Mouse (Mus musculus) inflammation-experienced regulatory T-cells, adult 6 months (primary cell): ENCODE data around the gene Nfic. TPM values are rescaled to one million over a fixed set of nuclear protein-coding genes. Genes with fewer than 3 reads are reported as not detected.

Experiments
- ATAC-seq: one replicate; pipeline ENCODE4 v1.8.0; 2017
- polyA plus RNA-seq, 3 experiments: library from polyadenylated mRNA; unstranded; fragments of 100-300 nt; shearing (Covaris generic); gene quantifications; one replicate each; pipeline ENCODE4 v1.2.1; 2017

Nfic gene
- polyA plus RNA-seq, 3 experiments from 2014 or later = 13.8 to 17.2 (median 15.0) TPM

GRCm38 (mm10) chr10:81485060-81485449 is 29.6 kb upstream of the Nfic start:
- peak; percentile 33 for ATAC-seq

- ATAC-seq = no peak
Observed at GRCm38 (mm10) chr10:81484441-81485059, 29.1 kb upstream of the Nfic start.

- peak; percentile 31 for ATAC-seq
Observed at GRCm38 (mm10) chr10:81483983-81484382, 28.5 kb upstream of the Nfic start.

- ATAC-seq = peak; percentile 72
Observed at GRCm38 (mm10) chr10:81482533-81482889, 27.1 kb upstream of the Nfic start, which contains the start of gene Celf5. Gene Celf5 (minus strand): TSS chr10:81482709.

- peak; percentile 49 for ATAC-seq
Observed at GRCm38 (mm10) chr10:81481605-81482532, 26.4 kb upstream of the Nfic start.

GRCm38 (mm10) chr10:81474461-81474860 is 19.0 kb upstream of the Nfic start:
- ATAC-seq = no peak

GRCm38 (mm10) chr10:81473003-81473451 is 17.6 kb upstream of the Nfic start:
- peak; percentile 47 for ATAC-seq

GRCm38 (mm10) chr10:81472403-81473002 is 17.1 kb upstream of the Nfic start:
- peak; percentile 36 for ATAC-seq

- peak; percentile 89 for ATAC-seq
Observed at GRCm38 (mm10) chr10:81470454-81470853, 15.0 kb upstream of the Nfic start.

- ATAC-seq = no peak
Observed at GRCm38 (mm10) chr10:81469253-81469652, 13.8 kb upstream of the Nfic start.

GRCm38 (mm10) chr10:81467670-81468235 is 12.3 kb upstream of the Nfic start:
- ATAC-seq = no peak

GRCm38 (mm10) chr10:81466881-81467280 is 11.4 kb upstream of the Nfic start:
- ATAC-seq = no peak

GRCm38 (mm10) chr10:81466066-81466465 is 10.6 kb upstream of the Nfic start:
- no peak for ATAC-seq

- ATAC-seq = no peak
Observed at GRCm38 (mm10) chr10:81465265-81465645, 9.8 kb upstream of the Nfic start.

GRCm38 (mm10) chr10:81464405-81465264 is 9.2 kb upstream of the Nfic start:
- ATAC-seq = peak; percentile 48

GRCm38 (mm10) chr10:81463531-81463930 is 8.1 kb upstream of the Nfic start:
- ATAC-seq = no peak

- ATAC-seq = no peak
Observed at GRCm38 (mm10) chr10:81462917-81463316, 7.5 kb upstream of the Nfic start.

- no peak for ATAC-seq
Observed at GRCm38 (mm10) chr10:81462415-81462804, 7.0 kb upstream of the Nfic start.

- ATAC-seq = peak; percentile 17
Observed at GRCm38 (mm10) chr10:81461673-81462414, 6.4 kb upstream of the Nfic start.

- ATAC-seq = no peak
Observed at GRCm38 (mm10) chr10:81460951-81461350, 5.5 kb upstream of the Nfic start.

- ATAC-seq = no peak
Observed at GRCm38 (mm10) chr10:81460471-81460870, 5.0 kb upstream of the Nfic start.
